Mouse (Mus musculus) spleen, adult 2 months (tissue): ENCODE measurements around the gene Sgk1.

Source experiments
- CTCF ChIP-seq: fragments of 200-500 bp; IDR thresholded peaks from 2 replicates; pipeline ENCODE4 v1.5.1; 2011; ENCODE audit warnings: mild to moderate bottlenecking, inconsistent platforms; ENCODE audit not compliant: insufficient read depth, insufficient read length, insufficient replicate concordance; ENCODE audit errors: extremely low read depth
- POLR2A ChIP-seq: fragments of 200-500 bp; IDR thresholded peaks from 2 replicates; pipeline ENCODE4 v1.6.1; 2011; ENCODE audit warnings: low read depth, low read length, inconsistent platforms

GRCm38 (mm10) chr10:21843861-21844260, 38.1 kb upstream of the Sgk1 start:
- no peak for TF ChIP-seq CTCF
- no peak for TF ChIP-seq POLR2A
